Mouse (Mus musculus): Measurements from ENCODE around the gene Rasl10b. TPM values are rescaled to one million over a fixed set of nuclear protein-coding genes. Genes with fewer than 3 reads are reported as not detected.

Gene Rasl10b
- 0.20 and 0.27 TPM in 2 replicates for polyA plus RNA-seq (2015; fragmentation: Nextera tagmentation; extraction: Ambion mirVana)

GRCm38 (mm10) chr11:83409087-83409754, at the start of gene Rasl10b:
TSS of gene Rasl10b (plus strand) at chr11:83409137.
- Histone ChIP-seq H3K36me3 (0 out of 2 replicates have a peak, but pooled peaks cover under 1% of the 10 kb centered on the region), H3K9ac (peak within 1 kb of the TSS; percentile 45), H3K4me3 (replicated peaks) (peak within 1 kb of the TSS; percentile 62), H3K27me3 (peaks cover 70% of the 10 kb centered on the region), H3K4me2 (peak within 1 kb of the TSS; percentile 68), H3K4me1 (replicated peaks) (peaks cover 3% of the 10 kb centered on the region; the same call in 1 of the 2 replicates), H3K9me3 (replicated peaks) (no peaks in the 10 kb centered on the region), H3K27ac (no peak within 1 kb of the TSS)
- 5% methylated on average over 23 of the region's 44 CpGs for WGBS (ENCODE audit: insufficient replicate concordance)
- no peak for DNase-seq
- no peak for ATAC-seq (ENCODE audit: low read depth)

GRCm38 (mm10) chr11:83364656-83365055, 44.3 kb upstream of the Rasl10b start:
- no peaks in the 10 kb centered on the region for H3K4me1 ChIP-seq (replicated peaks)
- ATAC-seq (ENCODE audit: low read depth) (no peak), DNase-seq (no peak)
- 90% methylated on average over 6 of the region's 6 CpGs for WGBS (ENCODE audit: insufficient replicate concordance)
- H3K4me2 ChIP-seq, result no peak overlapping the region
- no peak overlapping the region for H3K27ac ChIP-seq
- H3K9me3 ChIP-seq (replicated peaks), result no peaks in the 10 kb centered on the region
- peaks cover 46% of the 10 kb centered on the region for H3K36me3 ChIP-seq
- H3K4me3 ChIP-seq (replicated peaks), result no peak overlapping the region
- no peak overlapping the region for H3K9ac ChIP-seq
- H3K27me3 ChIP-seq, result no peaks in the 10 kb centered on the region

- H3K27me3 ChIP-seq, result no peaks in the 10 kb centered on the region
- H3K36me3 ChIP-seq, result peaks cover 70% of the 10 kb centered on the region
- H3K27ac ChIP-seq, result no peak overlapping the region
- H3K4me1 ChIP-seq (replicated peaks), result no peaks in the 10 kb centered on the region
- H3K4me3 ChIP-seq (replicated peaks), result no peak overlapping the region
- no peak overlapping the region for H3K4me2 ChIP-seq
- ATAC-seq (ENCODE audit: low read depth) (no peak), DNase-seq (no peak)
- H3K9ac ChIP-seq, result no peak overlapping the region
- WGBS (ENCODE audit: insufficient replicate concordance), result 89% methylated on average over 4 of the region's 4 CpGs
- H3K9me3 ChIP-seq (replicated peaks), result no peaks in the 10 kb centered on the region
These were observed 37.7 kb upstream of the Rasl10b start for GRCm38 (mm10) chr11:83371267-83371666.

- WGBS (ENCODE audit: insufficient replicate concordance), result 46% methylated on average over 7 of the region's 7 CpGs
- ATAC-seq (ENCODE audit: low read depth) (peak; percentile 63), DNase-seq (peak; percentile 4)
- no peak overlapping the region; the same call in 1 of the 2 replicates for H3K27ac ChIP-seq
- no peak overlapping the region for H3K9ac ChIP-seq
- H3K4me2 ChIP-seq, result no peak overlapping the region
- H3K36me3 ChIP-seq, result peaks cover 29% of the 10 kb centered on the region
- no peak overlapping the region for H3K4me3 ChIP-seq (replicated peaks)
- H3K4me1 ChIP-seq (replicated peaks), result peaks cover 23% of the 10 kb centered on the region
- no peaks in the 10 kb centered on the region for H3K9me3 ChIP-seq (replicated peaks)
- no peaks in the 10 kb centered on the region for H3K27me3 ChIP-seq
These were observed 29.1 kb upstream of the Rasl10b start for GRCm38 (mm10) chr11:83379745-83380341.

- no peak for ATAC-seq (ENCODE audit: low read depth)
These were observed 25.9 kb upstream of the Rasl10b start for GRCm38 (mm10) chr11:83382876-83383531.

GRCm38 (mm10) chr11:83383532-83383887, 25.4 kb upstream of the Rasl10b start:
- H3K9ac ChIP-seq, result no peak overlapping the region
- peaks cover 7% of the 10 kb centered on the region; the same call in 1 of the 2 replicates for H3K36me3 ChIP-seq
- no peak overlapping the region for H3K4me2 ChIP-seq
- H3K27ac ChIP-seq, result no peak overlapping the region
- 90% methylated on average over 1 of the region's 1 CpGs for WGBS (ENCODE audit: insufficient replicate concordance)
- no peak overlapping the region for H3K4me3 ChIP-seq (replicated peaks)
- H3K9me3 ChIP-seq (replicated peaks), result no peaks in the 10 kb centered on the region
- H3K4me1 ChIP-seq (replicated peaks), result peaks cover 18% of the 10 kb centered on the region
- DNase-seq (no peak), ATAC-seq (ENCODE audit: low read depth) (no peak)
- no peaks in the 10 kb centered on the region for H3K27me3 ChIP-seq

More at GRCm38 (mm10) chr11:83382876-83383531, 25.9 kb upstream of the Rasl10b start:
- H3K9me3 ChIP-seq (replicated peaks), result no peaks in the 10 kb centered on the region
- H3K4me3 ChIP-seq (replicated peaks), result no peak overlapping the region
- no peak for DNase-seq
- no peak overlapping the region for H3K4me2 ChIP-seq
- peaks cover 23% of the 10 kb centered on the region for H3K4me1 ChIP-seq (replicated peaks)
- peaks cover 9% of the 10 kb centered on the region; the same call in 1 of the 2 replicates for H3K36me3 ChIP-seq
- no peak overlapping the region for H3K27ac ChIP-seq
- 83% methylated on average over 9 of the region's 9 CpGs for WGBS (ENCODE audit: insufficient replicate concordance)
- H3K9ac ChIP-seq, result no peak overlapping the region
- no peaks in the 10 kb centered on the region for H3K27me3 ChIP-seq

GRCm38 (mm10) chr11:83393062-83393461, 15.9 kb upstream of the Rasl10b start:
- no peaks in the 10 kb centered on the region for H3K4me1 ChIP-seq (replicated peaks)
- H3K36me3 ChIP-seq, result peaks cover 62% of the 10 kb centered on the region
- no peak overlapping the region for H3K4me2 ChIP-seq
- H3K9me3 ChIP-seq (replicated peaks), result no peaks in the 10 kb centered on the region
- ATAC-seq (ENCODE audit: low read depth), result no peak
- H3K9ac ChIP-seq, result no peak overlapping the region
- no peak for DNase-seq
- no peak overlapping the region for H3K4me3 ChIP-seq (replicated peaks)
- H3K27me3 ChIP-seq, result no peaks in the 10 kb centered on the region
- WGBS (ENCODE audit: insufficient replicate concordance), result 74% methylated on average over 4 of the region's 4 CpGs
- no peak overlapping the region for H3K27ac ChIP-seq

GRCm38 (mm10) chr11:83394802-83395439, 14.0 kb upstream of the Rasl10b start:
- Histone ChIP-seq H3K9ac (no peak overlapping the region), H3K4me1 (replicated peaks) (no peaks in the 10 kb centered on the region), H3K9me3 (replicated peaks) (no peaks in the 10 kb centered on the region), H3K27ac (no peak overlapping the region), H3K27me3 (no peaks in the 10 kb centered on the region), H3K4me2 (no peak overlapping the region), H3K36me3 (peaks cover 72% of the 10 kb centered on the region), H3K4me3 (replicated peaks) (no peak overlapping the region)
- DNase-seq, result no peak
- 61% methylated on average over 6 of the region's 6 CpGs for WGBS (ENCODE audit: insufficient replicate concordance)
- ATAC-seq (ENCODE audit: low read depth), result no peak

- H3K27ac ChIP-seq, result no peak overlapping the region
- H3K4me3 ChIP-seq (replicated peaks), result no peak overlapping the region
- no peak for ATAC-seq (ENCODE audit: low read depth)
- peaks cover 57% of the 10 kb centered on the region for H3K36me3 ChIP-seq
- H3K27me3 ChIP-seq, result no peaks in the 10 kb centered on the region
- H3K9ac ChIP-seq, result no peak overlapping the region
- no peaks in the 10 kb centered on the region for H3K9me3 ChIP-seq (replicated peaks)
- H3K4me1 ChIP-seq (replicated peaks), result no peaks in the 10 kb centered on the region
- WGBS (ENCODE audit: insufficient replicate concordance), result 86% methylated on average over 7 of the region's 7 CpGs
- H3K4me2 ChIP-seq, result no peak overlapping the region
- DNase-seq, result no peak
These were observed 11.3 kb upstream of the Rasl10b start for GRCm38 (mm10) chr11:83397626-83398025.

GRCm38 (mm10) chr11:83398724-83399123, 10.2 kb upstream of the Rasl10b start:
- WGBS (ENCODE audit: insufficient replicate concordance), result 60% methylated on average over 5 of the region's 5 CpGs
- no peak overlapping the region for H3K27ac ChIP-seq
- no peak overlapping the region for H3K4me3 ChIP-seq (replicated peaks)
- H3K4me1 ChIP-seq (replicated peaks), result no peaks in the 10 kb centered on the region
- no peak for ATAC-seq (ENCODE audit: low read depth)
- H3K27me3 ChIP-seq, result no peaks in the 10 kb centered on the region
- peaks cover 58% of the 10 kb centered on the region for H3K36me3 ChIP-seq
- no peaks in the 10 kb centered on the region for H3K9me3 ChIP-seq (replicated peaks)
- H3K4me2 ChIP-seq, result no peak overlapping the region
- H3K9ac ChIP-seq, result no peak overlapping the region
- no peak for DNase-seq

GRCm38 (mm10) chr11:83403787-83404186, 5.2 kb upstream of the Rasl10b start:
- ATAC-seq (ENCODE audit: low read depth) (no peak), DNase-seq (no peak)
- Histone ChIP-seq H3K9ac (no peak overlapping the region), H3K27me3 (peaks cover 19% of the 10 kb centered on the region), H3K9me3 (replicated peaks) (no peaks in the 10 kb centered on the region), H3K4me3 (replicated peaks) (no peak overlapping the region), H3K36me3 (peaks cover 30% of the 10 kb centered on the region), H3K4me1 (replicated peaks) (no peaks in the 10 kb centered on the region), H3K27ac (no peak overlapping the region), H3K4me2 (no peak overlapping the region)
- 81% methylated on average over 7 of the region's 7 CpGs for WGBS (ENCODE audit: insufficient replicate concordance)
